Mouse (Mus musculus): ENCODE measurements around the gene Vldlr. TPM values are rescaled to one million over a fixed set of nuclear protein-coding genes. Genes with fewer than 3 reads are reported as not detected.

Vldlr gene
- total RNA-seq, 1 experiment: 4.6 TPM

- Histone ChIP-seq H3K4me3 (ENCODE audit: insufficient read depth in 1 of 2, low read depth in 1 of 2, low read length in 2 of 2, poor library complexity in 1 of 2, severe bottlenecking in 1 of 2) (no peak overlapping the region), H3K27ac (ENCODE audit: insufficient read depth, low read depth, low read length, poor library complexity, severe bottlenecking) (no peak overlapping the region), H3K4me1 (ENCODE audit: control insufficient read depth in 2 of 2, insufficient read depth in 2 of 2, low read length in 2 of 2, poor library complexity in 1 of 2) (no peaks in the 10 kb centered on the region), H3K36me3 (ENCODE audit: control insufficient read depth, insufficient read depth, low read length, poor library complexity, severe bottlenecking) (no peaks in the 10 kb centered on the region), H3K9ac (ENCODE audit: insufficient read depth, low read depth, low read length, poor library complexity, severe bottlenecking) (no peak overlapping the region), H3K9me3 (ENCODE audit: control insufficient read depth, insufficient read depth, low read depth, low read length) (no peaks in the 10 kb centered on the region)
- DNase-seq (ENCODE audit: low read depth, low spot score): no peak
- TF ChIP-seq ZNF384 (IDR thresholded peaks at IDR 0.05; ENCODE audit: low read depth, low read length): no peak
- TF ChIP-seq HCFC1 (IDR thresholded peaks at IDR 0.05; ENCODE audit: borderline replicate concordance, insufficient read depth, low read length): no peak
- no peak for TF ChIP-seq ZC3H11A (IDR thresholded peaks at IDR 0.05; ENCODE audit: borderline replicate concordance, low read depth, low read length)
- no peak for TF ChIP-seq CHD2 (IDR thresholded peaks at IDR 0.05; ENCODE audit: low read depth, low read length)
- no peak for TF ChIP-seq MAFK (IDR thresholded peaks at IDR 0.05; ENCODE audit: insufficient read depth, low read depth, low read length)
- in situ Hi-C loops (cut with MboI; ENCODE audit: low sequenced_read_pairs in 2 of 2, unreplicated experiment in 2 of 2): no loop called here
Observed at GRCm38 (mm10) chr19:27260102-27260501, 43.8 kb downstream of the Vldlr start.

- H3K36me3 ChIP-seq (ENCODE audit: control insufficient read depth, insufficient read depth, low read length, poor library complexity, severe bottlenecking): no peaks in the 10 kb centered on the region
- no peak overlapping the region for H3K9ac ChIP-seq (ENCODE audit: insufficient read depth, low read depth, low read length, poor library complexity, severe bottlenecking)
- no peak overlapping the region for H3K4me3 ChIP-seq (ENCODE audit: insufficient read depth in 1 of 2, low read depth in 1 of 2, low read length in 2 of 2, poor library complexity in 1 of 2, severe bottlenecking in 1 of 2)
- in situ Hi-C loops (cut with MboI; ENCODE audit: low sequenced_read_pairs in 2 of 2, unreplicated experiment in 2 of 2): no loop called here
- DNase-seq (ENCODE audit: low read depth, low spot score): no peak
- H3K9me3 ChIP-seq (ENCODE audit: control insufficient read depth, insufficient read depth, low read depth, low read length): no peaks in the 10 kb centered on the region
- TF ChIP-seq CHD2 (IDR thresholded peaks at IDR 0.05; ENCODE audit: low read depth, low read length) (no peak), ZNF384 (IDR thresholded peaks at IDR 0.05; ENCODE audit: low read depth, low read length) (no peak), ZC3H11A (IDR thresholded peaks at IDR 0.05; ENCODE audit: borderline replicate concordance, low read depth, low read length) (no peak), HCFC1 (IDR thresholded peaks at IDR 0.05; ENCODE audit: borderline replicate concordance, insufficient read depth, low read length) (no peak), MAFK (IDR thresholded peaks at IDR 0.05; ENCODE audit: insufficient read depth, low read depth, low read length) (no peak)
- no peaks in the 10 kb centered on the region for H3K4me1 ChIP-seq (ENCODE audit: control insufficient read depth in 2 of 2, insufficient read depth in 2 of 2, low read length in 2 of 2, poor library complexity in 1 of 2)
- H3K27ac ChIP-seq (ENCODE audit: insufficient read depth, low read depth, low read length, poor library complexity, severe bottlenecking): no peak overlapping the region
Observed at GRCm38 (mm10) chr19:27260621-27261278, 44.5 kb downstream of the Vldlr start.

DNA sequence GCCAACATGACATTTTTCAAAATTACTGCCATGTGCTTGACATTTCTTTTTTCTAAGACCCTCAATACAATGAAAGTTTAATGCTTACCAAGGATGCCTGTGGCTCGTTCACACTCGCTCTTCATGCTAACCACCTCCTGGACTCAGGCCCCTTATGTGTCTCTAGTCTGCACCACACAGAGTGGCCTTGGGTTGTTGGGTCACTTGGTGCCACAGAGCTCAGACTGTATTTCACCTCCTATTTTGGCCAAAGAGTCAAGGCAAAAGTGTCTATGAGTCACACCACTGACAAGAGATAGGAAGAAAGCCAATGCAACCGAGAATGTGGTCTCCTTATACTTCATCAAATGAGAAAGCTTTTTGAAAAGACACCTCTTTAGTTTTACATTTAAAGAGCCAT, 45.9 kb downstream of the Vldlr start:
- TF ChIP-seq ZC3H11A (IDR thresholded peaks at IDR 0.05; ENCODE audit: borderline replicate concordance, low read depth, low read length) (no peak), CHD2 (IDR thresholded peaks at IDR 0.05; ENCODE audit: low read depth, low read length) (no peak), HCFC1 (IDR thresholded peaks at IDR 0.05; ENCODE audit: borderline replicate concordance, insufficient read depth, low read length) (no peak), ZNF384 (IDR thresholded peaks at IDR 0.05; ENCODE audit: low read depth, low read length) (no peak), MAFK (IDR thresholded peaks at IDR 0.05; ENCODE audit: insufficient read depth, low read depth, low read length) (no peak)
- in situ Hi-C loops (cut with MboI; ENCODE audit: low sequenced_read_pairs in 2 of 2, unreplicated experiment in 2 of 2): no loop called here

GRCm38 (mm10) chr19:27273385-27273784, 57.1 kb downstream of the Vldlr start:
- Histone ChIP-seq H3K27ac (ENCODE audit: insufficient read depth, low read depth, low read length, poor library complexity, severe bottlenecking) (no peak overlapping the region), H3K36me3 (ENCODE audit: control insufficient read depth, insufficient read depth, low read length, poor library complexity, severe bottlenecking) (no peaks in the 10 kb centered on the region), H3K4me1 (ENCODE audit: control insufficient read depth in 2 of 2, insufficient read depth in 2 of 2, low read length in 2 of 2, poor library complexity in 1 of 2) (no peaks in the 10 kb centered on the region), H3K9ac (ENCODE audit: insufficient read depth, low read depth, low read length, poor library complexity, severe bottlenecking) (no peak overlapping the region), H3K4me3 (ENCODE audit: insufficient read depth in 1 of 2, low read depth in 1 of 2, low read length in 2 of 2, poor library complexity in 1 of 2, severe bottlenecking in 1 of 2) (no peak overlapping the region), H3K9me3 (ENCODE audit: control insufficient read depth, insufficient read depth, low read depth, low read length) (no peaks in the 10 kb centered on the region)
- in situ Hi-C loops (cut with MboI; ENCODE audit: low sequenced_read_pairs in 2 of 2, unreplicated experiment in 2 of 2): no loop called here
- no peak for DNase-seq (ENCODE audit: low read depth, low spot score)
- no peak for TF ChIP-seq HCFC1 (IDR thresholded peaks at IDR 0.05; ENCODE audit: borderline replicate concordance, insufficient read depth, low read length)
- no peak for TF ChIP-seq ZC3H11A (IDR thresholded peaks at IDR 0.05; ENCODE audit: borderline replicate concordance, low read depth, low read length)
- no peak for TF ChIP-seq CHD2 (IDR thresholded peaks at IDR 0.05; ENCODE audit: low read depth, low read length)
- no peak for TF ChIP-seq MAFK (IDR thresholded peaks at IDR 0.05; ENCODE audit: insufficient read depth, low read depth, low read length)
- TF ChIP-seq ZNF384 (IDR thresholded peaks at IDR 0.05; ENCODE audit: low read depth, low read length): no peak

More for the DNA sequence above, 45.9 kb downstream of the Vldlr start:
- Histone ChIP-seq H3K9ac (ENCODE audit: insufficient read depth, low read depth, low read length, poor library complexity, severe bottlenecking) (no peak overlapping the region), H3K27ac (ENCODE audit: insufficient read depth, low read depth, low read length, poor library complexity, severe bottlenecking) (no peak overlapping the region), H3K4me1 (ENCODE audit: control insufficient read depth in 2 of 2, insufficient read depth in 2 of 2, low read length in 2 of 2, poor library complexity in 1 of 2) (no peaks in the 10 kb centered on the region), H3K9me3 (ENCODE audit: control insufficient read depth, insufficient read depth, low read depth, low read length) (no peaks in the 10 kb centered on the region), H3K4me3 (ENCODE audit: insufficient read depth in 1 of 2, low read depth in 1 of 2, low read length in 2 of 2, poor library complexity in 1 of 2, severe bottlenecking in 1 of 2) (no peak overlapping the region), H3K36me3 (ENCODE audit: control insufficient read depth, insufficient read depth, low read length, poor library complexity, severe bottlenecking) (no peaks in the 10 kb centered on the region)
- DNase-seq (ENCODE audit: low read depth, low spot score): no peak

Measured in ES-E14 (cell line).